Mouse (Mus musculus) MEL (cell line): Measurements from ENCODE around the gene Cd180. TPM values are rescaled to one million over a fixed set of nuclear protein-coding genes. Genes with fewer than 3 reads are reported as not detected.

Source experiments
- DNase-seq: peaks from one replicate; pipeline ENCODE4 v3.0.0; 2011; ENCODE audit warnings: low read depth, low spot score
- H3K27ac ChIP-seq: 2 replicates; pipeline ENCODE4 v1.5.1; 2012; ENCODE audit warnings: low read depth, mild to moderate bottlenecking, control low read depth, low read length, moderate library complexity; ENCODE audit not compliant: control insufficient read depth
- H3K27me3 ChIP-seq, 2 experiments: fragments of 150-350 bp in 1 of 2; sonication (generic) in 1 of 2; 2 replicates each; pipeline ENCODE4 v1.6.1; 2012; ENCODE audit warnings: low read length in 2 of 2, mild to moderate bottlenecking in 2 of 2, improper control_type of control experiment in 1 of 2, moderate library complexity in 1 of 2; ENCODE audit not compliant: insufficient read depth in 2 of 2, control insufficient read depth in 1 of 2
- H3K36me3 ChIP-seq, 2 experiments: 2 replicates each; pipeline ENCODE4 v1.6.1; 2012 to 2014; ENCODE audit warnings: low read length in 2 of 2, improper control_type of control experiment in 1 of 2, inconsistent platforms in 1 of 2, mild to moderate bottlenecking in 1 of 2; ENCODE audit not compliant: insufficient read depth in 2 of 2, control insufficient read depth in 1 of 2
- H3K4me1 ChIP-seq, 2 experiments: fragments of 150-350 bp in 1 of 2; sonication (generic) in 1 of 2; 2 replicates each; pipeline ENCODE4 v1.6.1; 2012; ENCODE audit warnings: low read length in 2 of 2, improper control_type of control experiment in 1 of 2, mild to moderate bottlenecking in 1 of 2; ENCODE audit not compliant: insufficient read depth in 2 of 2, control insufficient read depth in 1 of 2
- H3K4me3 ChIP-seq, 2 experiments: fragments of 150-350 bp in 1 of 2; sonication (generic) in 1 of 2; 2 replicates each; pipeline ENCODE4 v1.5.1; 2012; ENCODE audit warnings: low read depth in 2 of 2, low read length in 2 of 2, mild to moderate bottlenecking in 2 of 2, moderate library complexity in 2 of 2, control low read depth in 1 of 2, improper control_type of control experiment in 1 of 2; ENCODE audit not compliant: control insufficient read depth in 1 of 2, insufficient read depth in 1 of 2
- H3K79me2 ChIP-seq: 2 replicates; pipeline ENCODE4 v1.6.1; 2012; ENCODE audit warnings: mild to moderate bottlenecking, low read length, moderate library complexity; ENCODE audit not compliant: control insufficient read depth, poor library complexity, insufficient read depth
- H3K9ac ChIP-seq: 2 replicates; pipeline ENCODE4 v1.6.1; 2012; ENCODE audit warnings: low read depth, mild to moderate bottlenecking, control low read depth, low read length, moderate library complexity; ENCODE audit not compliant: control insufficient read depth, poor library complexity, severe bottlenecking
- H3K9me3 ChIP-seq: fragments of 150-350 bp; sonication (generic); replicated peaks from 2 replicates; pipeline ENCODE4 v1.6.1; 2012; ENCODE audit warnings: mild to moderate bottlenecking, low read length, improper control_type of control experiment, moderate library complexity; ENCODE audit not compliant: insufficient read depth
- BHLHE40 ChIP-seq: IDR thresholded peaks from 2 replicates; pipeline ENCODE4 v1.6.1; 2012; ENCODE audit warnings: low read depth, mild to moderate bottlenecking, inconsistent platforms, low read length, improper control_type of control experiment, borderline replicate concordance
- CHD1 ChIP-seq: IDR thresholded peaks from 2 replicates; pipeline ENCODE4 v1.6.1; 2012; ENCODE audit warnings: low read depth, mild to moderate bottlenecking, inconsistent platforms, low read length, improper control_type of control experiment
- EP300 ChIP-seq, 2 experiments: IDR thresholded peaks; 2 replicates each; pipeline ENCODE4 v1.6.1; 2011; ENCODE audit warnings: improper control_type of control experiment in 2 of 2, low read length in 2 of 2, low read depth in 1 of 2, mild to moderate bottlenecking in 1 of 2
- ETS1 ChIP-seq: IDR thresholded peaks from 2 replicates; pipeline ENCODE4 v1.6.1; 2012; ENCODE audit warnings: low read depth, mild to moderate bottlenecking, inconsistent platforms, low read length, improper control_type of control experiment, moderate library complexity
- MAX ChIP-seq: IDR thresholded peaks from 2 replicates; pipeline ENCODE4 v1.6.1; 2011; ENCODE audit warnings: low read length, improper control_type of control experiment
- MAZ ChIP-seq: IDR thresholded peaks from 2 replicates; pipeline ENCODE4 v1.6.1; 2012; ENCODE audit warnings: low read depth, mild to moderate bottlenecking, inconsistent platforms, low read length, improper control_type of control experiment
- MYC ChIP-seq: IDR thresholded peaks from 2 replicates; pipeline ENCODE4 v1.6.1; 2011; ENCODE audit warnings: low read depth, mild to moderate bottlenecking, low read length, improper control_type of control experiment, moderate library complexity
- NELFE ChIP-seq: IDR thresholded peaks from 2 replicates; pipeline ENCODE4 v1.6.1; 2011; ENCODE audit warnings: low read depth, low read length, improper control_type of control experiment
- NRF1 ChIP-seq: IDR thresholded peaks from 2 replicates; pipeline ENCODE4 v1.6.1; 2014; ENCODE audit warnings: low read depth, mild to moderate bottlenecking, inconsistent platforms, low read length, improper control_type of control experiment, moderate library complexity; ENCODE audit not compliant: poor library complexity, insufficient read depth, severe bottlenecking
- POLR2AphosphoS2 ChIP-seq: IDR thresholded peaks from 2 replicates; pipeline ENCODE4 v1.6.1; 2011; ENCODE audit warnings: low read length, improper control_type of control experiment
- POLR2AphosphoS5 ChIP-seq: IDR thresholded peaks from 2 replicates; pipeline ENCODE4 v1.6.1; 2012; ENCODE audit warnings: low read depth, borderline replicate concordance, mild to moderate bottlenecking, inconsistent platforms, low read length, moderate library complexity, mixed read lengths
- SMC3 ChIP-seq: IDR thresholded peaks from 2 replicates; pipeline ENCODE4 v1.6.1; 2011; ENCODE audit warnings: low read depth, low read length, improper control_type of control experiment
- TBP ChIP-seq: IDR thresholded peaks from 2 replicates; pipeline ENCODE4 v1.8.0; 2011; ENCODE audit warnings: low read depth, low read length, improper control_type of control experiment
- TCF12 ChIP-seq: IDR thresholded peaks from 2 replicates; pipeline ENCODE4 v1.6.1; 2014; ENCODE audit warnings: low read depth, mild to moderate bottlenecking, inconsistent platforms, low read length, improper control_type of control experiment, moderate library complexity
- USF1 ChIP-seq: IDR thresholded peaks from 2 replicates; pipeline ENCODE4 v1.6.1; 2014; ENCODE audit warnings: low read depth, mild to moderate bottlenecking, inconsistent platforms, low read length, improper control_type of control experiment, moderate library complexity
- ZC3H11A ChIP-seq: IDR thresholded peaks from 2 replicates; pipeline ENCODE4 v1.6.1; 2012; ENCODE audit warnings: low read depth, mild to moderate bottlenecking, inconsistent platforms, low read length, improper control_type of control experiment
- polyA plus RNA-seq, 2 experiments: library from polyadenylated mRNA; stranded (reverse) in 1 of 2; unstranded in 1 of 2; fragments of >175 nt in 1 of 2; fragments of >200 nt in 1 of 2; gene quantifications; 2 replicates each; pipeline versions ENCODE4 v1.2.1 to v1.2.4; 2012; ENCODE audit warnings: low replicate concordance in 2 of 2, low read depth in 1 of 2; ENCODE audit not compliant: insufficient read length in 2 of 2, insufficient read depth in 1 of 2, missing spikeins in 1 of 2
- total RNA-seq: library from RNA; depleted of rRNA; stranded (reverse); fragments of 300-350 nt; gene quantifications from 2 replicates; pipeline ENCODE4 v1.2.3, GENCODE M21; 2012

The Cd180 gene
- total and polyA plus RNA-seq, 3 experiments = 0.12 to 1.8 TPM; not detected in 1

GRCm38 (mm10) chr13:102768512-102768911, 75.2 kb downstream of the Cd180 start:
- H3K36me3 ChIP-seq = peaks cover 0 to 69% of the 10 kb centered on the region in 2 experiments; a peak in 2 of 4 replicates
- no peaks in the 10 kb centered on the region for H3K27me3 ChIP-seq
- peaks cover 48 to 62% of the 10 kb centered on the region in 2 experiments for H3K4me1 ChIP-seq
- TF ChIP-seq POLR2AphosphoS2 (no peak), MYC (no peak)
- TF ChIP-seq, all 39 proteins: peak for 0
- DNase-seq = no peak
- no peak overlapping the region for H3K9ac ChIP-seq
- peak overlapping the region; percentile 76 for H3K27ac ChIP-seq
- no peaks in the 10 kb centered on the region for H3K79me2 ChIP-seq
- no peak overlapping the region for H3K4me3 ChIP-seq
- H3K9me3 ChIP-seq = no peaks in the 10 kb centered on the region

- Histone ChIP-seq H3K27me3 (no peaks in the 10 kb centered on the region), H3K27ac (no peak overlapping the region), H3K79me2 (no peaks in the 10 kb centered on the region), H3K9ac (no peak overlapping the region), H3K36me3 (peaks cover 0 to 69% of the 10 kb centered on the region in 2 experiments; a peak in 2 of 4 replicates), H3K4me3 (no peak overlapping the region), H3K4me1 (peaks cover 44 to 54% of the 10 kb centered on the region in 2 experiments), H3K9me3 (no peaks in the 10 kb centered on the region)
- TF ChIP-seq MAX (no peak), ZC3H11A (no peak), POLR2AphosphoS5 (no peak), TBP (no peak), MAZ (no peak), ETS1 (no peak), NRF1 (no peak), SMC3 (no peak), EP300 (IDR thresholded peaks at IDR 0.05; ENCODE audit: low read depth in 1 of 2, low read length in 2 of 2) (no peak), NELFE (no peak), BHLHE40 (no peak), CHD1 (no peak), USF1 (no peak), TCF12 (no peak)
- no peak for DNase-seq
These were observed 76.8 kb downstream of the Cd180 start for GRCm38 (mm10) chr13:102770194-102770593.
